Mouse (Mus musculus): ENCODE data around the gene Ftsj3. TPM values are rescaled to one million over a fixed set of nuclear protein-coding genes. Genes with fewer than 3 reads are reported as not detected.

Gene Ftsj3
- total and polyA plus RNA-seq, 2 experiments, result 13.8 to 20.7 TPM

GRCm38 (mm10) chr11:106282452-106282851, 26.6 kb upstream of the Ftsj3 start:
- no peak overlapping the region for H3K27ac ChIP-seq (replicated peaks; ENCODE audit: insufficient read depth, low read depth, low read length)
- no peak for DNase-seq (ENCODE audit: extremely low read depth, low read depth, low spot score)
- no peak overlapping the region for H3K4me3 ChIP-seq (ENCODE audit: insufficient read depth, low read depth, low read length)
- no peaks in the 10 kb centered on the region for H3K4me1 ChIP-seq (ENCODE audit: control insufficient read depth, insufficient read depth, low read length)
- H3K36me3 ChIP-seq (ENCODE audit: control insufficient read depth, insufficient read depth, low read length), result no peaks in the 10 kb centered on the region
- no peaks in the 10 kb centered on the region for H3K79me2 ChIP-seq (ENCODE audit: control insufficient read depth, insufficient read depth, low read length)
- no peaks in the 10 kb centered on the region for H3K27me3 ChIP-seq (ENCODE audit: control insufficient read depth, insufficient read depth, low read length)
- H3K9ac ChIP-seq (ENCODE audit: low read depth, low read length), result no peak overlapping the region
- WGBS, result 79% methylated on average over 6 of the region's 6 CpGs
- no peak for TF ChIP-seq CTCF (IDR thresholded peaks at IDR 0.05; ENCODE audit: low read depth, low read length)
- no peak for TF ChIP-seq POLR2A (IDR thresholded peaks at IDR 0.05; ENCODE audit: extremely low read depth, insufficient read depth, low read length)

GRCm38 (mm10) chr11:106276454-106276853, 20.6 kb upstream of the Ftsj3 start, which contains the start of gene Tcam1:
Gene Tcam1 (plus strand): TSS chr11:106276672.
- 2% methylated on average over 25 of the region's 25 CpGs for WGBS
- H3K27me3 ChIP-seq (ENCODE audit: control insufficient read depth, insufficient read depth, low read length), result no peaks in the 10 kb centered on the region
- no peak within 1 kb of the TSS for H3K4me3 ChIP-seq (ENCODE audit: insufficient read depth, low read depth, low read length)
- peaks cover 6% of the 10 kb centered on the region; the same call in 1 of the 2 replicates for H3K4me1 ChIP-seq (ENCODE audit: control insufficient read depth, insufficient read depth, low read length)
- DNase-seq (ENCODE audit: extremely low read depth, low read depth, low spot score), result peak; percentile 88
- TF ChIP-seq CTCF (IDR thresholded peaks at IDR 0.05; ENCODE audit: low read depth, low read length) (peak; percentile 96), POLR2A (IDR thresholded peaks at IDR 0.05; ENCODE audit: extremely low read depth, insufficient read depth, low read length) (no peak)
- H3K9ac ChIP-seq (ENCODE audit: low read depth, low read length), result no peak within 1 kb of the TSS
- no peaks in the 10 kb centered on the region for H3K79me2 ChIP-seq (ENCODE audit: control insufficient read depth, insufficient read depth, low read length)
- H3K36me3 ChIP-seq (ENCODE audit: control insufficient read depth, insufficient read depth, low read length), result no peaks in the 10 kb centered on the region
- no peak within 1 kb of the TSS for H3K27ac ChIP-seq (replicated peaks; ENCODE audit: insufficient read depth, low read depth, low read length)

GRCm38 (mm10) chr11:106274971-106275411, 19.1 kb upstream of the Ftsj3 start:
- peak; percentile 38 for DNase-seq (ENCODE audit: extremely low read depth, low read depth, low spot score)
- Histone ChIP-seq H3K36me3 (ENCODE audit: control insufficient read depth, insufficient read depth, low read length) (no peaks in the 10 kb centered on the region), H3K4me3 (ENCODE audit: insufficient read depth, low read depth, low read length) (no peak overlapping the region), H3K79me2 (ENCODE audit: control insufficient read depth, insufficient read depth, low read length) (peaks cover 10% of the 10 kb centered on the region; the same call in 1 of the 2 replicates), H3K9ac (ENCODE audit: low read depth, low read length) (no peak overlapping the region), H3K27me3 (ENCODE audit: control insufficient read depth, insufficient read depth, low read length) (no peaks in the 10 kb centered on the region), H3K4me1 (ENCODE audit: control insufficient read depth, insufficient read depth, low read length) (peaks cover 15% of the 10 kb centered on the region), H3K27ac (replicated peaks; ENCODE audit: insufficient read depth, low read depth, low read length) (no peak overlapping the region)
- 80% methylated on average over 7 of the region's 7 CpGs for WGBS
- TF ChIP-seq POLR2A (IDR thresholded peaks at IDR 0.05; ENCODE audit: extremely low read depth, insufficient read depth, low read length) (no peak), CTCF (IDR thresholded peaks at IDR 0.05; ENCODE audit: low read depth, low read length) (no peak)

GRCm38 (mm10) chr11:106274374-106274773, 18.5 kb upstream of the Ftsj3 start:
- Histone ChIP-seq H3K79me2 (ENCODE audit: control insufficient read depth, insufficient read depth, low read length) (peaks cover 10% of the 10 kb centered on the region; the same call in 1 of the 2 replicates), H3K4me1 (ENCODE audit: control insufficient read depth, insufficient read depth, low read length) (peaks cover 16% of the 10 kb centered on the region), H3K27ac (replicated peaks; ENCODE audit: insufficient read depth, low read depth, low read length) (no peak overlapping the region), H3K9ac (ENCODE audit: low read depth, low read length) (no peak overlapping the region), H3K27me3 (ENCODE audit: control insufficient read depth, insufficient read depth, low read length) (no peaks in the 10 kb centered on the region), H3K36me3 (ENCODE audit: control insufficient read depth, insufficient read depth, low read length) (no peaks in the 10 kb centered on the region), H3K4me3 (ENCODE audit: insufficient read depth, low read depth, low read length) (no peak overlapping the region)
- 94% methylated on average over 1 of the region's 1 CpGs for WGBS
- TF ChIP-seq CTCF (IDR thresholded peaks at IDR 0.05; ENCODE audit: low read depth, low read length), result no peak
- TF ChIP-seq POLR2A (IDR thresholded peaks at IDR 0.05; ENCODE audit: extremely low read depth, insufficient read depth, low read length), result no peak
- DNase-seq (ENCODE audit: extremely low read depth, low read depth, low spot score), result no peak

- H3K36me3 ChIP-seq (ENCODE audit: control insufficient read depth, insufficient read depth, low read length), result no peaks in the 10 kb centered on the region
- H3K79me2 ChIP-seq (ENCODE audit: control insufficient read depth, insufficient read depth, low read length), result peaks cover 15% of the 10 kb centered on the region; the same call in 1 of the 2 replicates
- no peak overlapping the region for H3K9ac ChIP-seq (ENCODE audit: low read depth, low read length)
- WGBS, result 92% methylated on average over 6 of the region's 6 CpGs
- no peak overlapping the region for H3K4me3 ChIP-seq (ENCODE audit: insufficient read depth, low read depth, low read length)
- TF ChIP-seq POLR2A (IDR thresholded peaks at IDR 0.05; ENCODE audit: extremely low read depth, insufficient read depth, low read length) (no peak), CTCF (IDR thresholded peaks at IDR 0.05; ENCODE audit: low read depth, low read length) (no peak)
- H3K27ac ChIP-seq (replicated peaks; ENCODE audit: insufficient read depth, low read depth, low read length), result peak overlapping the region; percentile 79
- H3K4me1 ChIP-seq (ENCODE audit: control insufficient read depth, insufficient read depth, low read length), result peaks cover 21% of the 10 kb centered on the region
- DNase-seq (ENCODE audit: extremely low read depth, low read depth, low spot score), result no peak
- no peaks in the 10 kb centered on the region for H3K27me3 ChIP-seq (ENCODE audit: control insufficient read depth, insufficient read depth, low read length)
Observed at GRCm38 (mm10) chr11:106273811-106274210, 17.9 kb upstream of the Ftsj3 start.

- WGBS, result 5% methylated on average over 16 of the region's 16 CpGs
- H3K27me3 ChIP-seq (ENCODE audit: control insufficient read depth, insufficient read depth, low read length), result no peaks in the 10 kb centered on the region
- no peaks in the 10 kb centered on the region for H3K36me3 ChIP-seq (ENCODE audit: control insufficient read depth, insufficient read depth, low read length)
- DNase-seq (ENCODE audit: extremely low read depth, low read depth, low spot score), result no peak
- TF ChIP-seq CTCF (IDR thresholded peaks at IDR 0.05; ENCODE audit: low read depth, low read length) (no peak), POLR2A (IDR thresholded peaks at IDR 0.05; ENCODE audit: extremely low read depth, insufficient read depth, low read length) (no peak)
- peaks cover 15% of the 10 kb centered on the region; the same call in 1 of the 2 replicates for H3K79me2 ChIP-seq (ENCODE audit: control insufficient read depth, insufficient read depth, low read length)
- peak overlapping the region; percentile 63 for H3K9ac ChIP-seq (ENCODE audit: low read depth, low read length)
- H3K4me1 ChIP-seq (ENCODE audit: control insufficient read depth, insufficient read depth, low read length), result peaks cover 24% of the 10 kb centered on the region
- H3K27ac ChIP-seq (replicated peaks; ENCODE audit: insufficient read depth, low read depth, low read length), result peak overlapping the region; percentile 79
- peak overlapping the region; percentile 55 for H3K4me3 ChIP-seq (ENCODE audit: insufficient read depth, low read depth, low read length)
Observed at GRCm38 (mm10) chr11:106273311-106273684, 17.4 kb upstream of the Ftsj3 start.

All from liver, adult 2 months (tissue).